Mouse (Mus musculus): ENCODE results near the gene Lrig1. TPM values are rescaled to one million over a fixed set of nuclear protein-coding genes. Genes with fewer than 3 reads are reported as not detected.
"Not testable (repeated sequence)": the region's sequence is repeated elsewhere in the genome, so short reads cannot be mapped to it uniquely, and the experiment has no call there.

Gene Lrig1
- total RNA-seq, 2 experiments from 2014 or later, result 11.7 to 14.9 TPM

- no peak for DNase-seq
These were observed 124.3 kb downstream of the Lrig1 start for GRCm38 (mm10) chr6:94575526-94576166.

- DNase-seq, result no peak
These were observed 131.9 kb downstream of the Lrig1 start for GRCm38 (mm10) chr6:94568040-94568439.

DNA sequence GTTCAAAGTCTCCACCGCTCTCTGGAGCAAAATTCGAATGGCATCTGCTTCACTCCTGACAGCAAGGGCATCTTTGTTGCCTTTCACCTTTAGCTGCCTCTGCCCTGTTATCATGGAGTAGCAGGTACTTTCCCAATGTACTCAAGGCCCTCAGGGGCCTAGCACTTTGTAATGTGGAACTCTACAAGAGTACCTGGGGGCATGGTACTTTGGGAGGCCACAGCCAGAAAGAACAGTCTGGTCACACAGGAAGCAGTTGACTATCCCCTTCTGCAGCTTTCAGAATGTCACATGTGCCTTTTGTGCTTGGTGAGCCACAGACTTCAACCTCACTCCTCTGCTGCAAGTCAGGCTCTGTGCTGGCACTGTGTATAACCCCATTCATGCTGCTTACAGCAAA lies 134.2 kb downstream of the Lrig1 start:
- DNase-seq, result no peak

- DNase-seq, result peak in 1 of 2 experiments; percentile 14
These were observed 136.6 kb downstream of the Lrig1 start for GRCm38 (mm10) chr6:94563203-94563940.

DNA sequence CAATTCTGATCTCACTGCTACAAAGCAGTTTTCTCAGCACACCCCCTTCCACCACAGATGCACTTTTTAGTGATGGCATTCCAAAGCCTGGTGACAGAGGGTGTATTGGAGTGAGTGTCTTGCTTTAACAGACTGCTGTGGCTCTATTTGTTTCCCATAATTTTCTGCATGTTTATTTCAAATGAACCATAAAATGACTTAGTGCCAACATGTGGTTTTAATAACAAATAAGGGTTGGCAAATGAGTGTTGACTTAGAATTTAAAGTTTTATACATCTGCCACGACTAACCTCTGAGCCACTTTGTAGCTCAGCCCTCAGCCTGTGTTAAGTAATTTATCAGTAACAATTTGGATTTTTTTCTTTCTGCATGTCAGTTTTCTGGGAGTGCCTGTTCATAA lies 138.6 kb downstream of the Lrig1 start:
- DNase-seq, result no peak

DNA sequence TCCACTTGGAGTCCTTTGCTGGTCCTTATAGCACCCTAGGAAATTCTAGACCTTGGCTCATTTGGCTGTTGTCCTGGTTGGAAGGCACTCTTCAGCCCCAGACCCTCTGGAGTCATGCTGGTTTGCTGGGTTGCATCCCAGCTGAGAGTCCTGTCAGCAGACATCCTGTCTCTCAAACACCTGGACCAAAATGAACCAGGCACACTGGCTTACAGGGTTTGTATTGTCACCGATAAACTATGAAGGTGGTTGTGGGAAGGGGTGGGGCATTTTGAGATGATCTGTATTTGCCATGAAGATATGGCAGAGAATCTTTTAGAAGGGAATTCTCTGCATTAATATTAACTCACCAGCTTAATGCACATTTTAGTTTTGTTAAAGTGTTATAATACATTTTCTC lies 139.1 kb downstream of the Lrig1 start:
- DNase-seq, result no peak

DNA sequence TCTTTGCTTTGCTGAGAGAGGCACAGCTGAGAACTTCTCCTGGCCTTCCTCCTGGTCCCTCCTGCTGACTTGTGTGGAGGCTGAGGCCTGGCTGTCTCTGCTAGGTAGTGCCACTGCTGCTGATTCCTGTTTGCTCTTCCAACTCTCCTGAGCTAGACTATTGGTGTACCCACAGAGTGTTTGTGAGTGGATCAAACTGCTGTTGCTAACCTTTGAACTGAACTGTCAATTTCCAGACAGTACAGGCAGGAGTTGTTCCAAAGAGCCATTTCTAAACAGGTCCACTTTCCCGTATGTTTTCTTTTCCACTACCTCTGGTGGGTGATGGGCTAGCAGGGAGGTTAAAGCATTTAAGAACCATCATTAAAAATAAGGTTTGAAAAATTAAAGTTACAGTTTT lies 141.4 kb downstream of the Lrig1 start:
- DNase-seq, result not testable (repeated sequence)

Small RNA genes within 50 kb of the gene (microRNA-seq; reads per million reads assigned to microRNA genes)
- not detected for gene Mir7041

Other genes with a start within 250 kb of the Lrig1 start
- 10 to 100 TPM; 14.2 to 14.7 TPM for gene Slc25a26, start 199.8 kb downstream of the Lrig1 start, total RNA-seq (2021)

Measured in adrenal gland, postnatal 36 days (tissue).